Mouse (Mus musculus): ENCODE results near the gene Ell. TPM values are rescaled to one million over a fixed set of nuclear protein-coding genes. Genes with fewer than 3 reads are reported as not detected.
A peak's percentile ranks its signal among the peaks of the same experiment; 100 is the strongest.

Ell gene
- total RNA-seq, 2 experiments from 2014 or later: 11.9 to 14.6 TPM

GRCm38 (mm10) chr8:70500386-70501301 lies 38.6 kb upstream of the Ell start:
- intact Hi-C loops (cut with DNase I): no loop called here
- no peak overlapping the region for H3K4me3 ChIP-seq
- H3K27ac ChIP-seq: no peak overlapping the region
- no peak for DNase-seq
- TF ChIP-seq CTCF (IDR thresholded peaks at IDR 0.05): no peak

GRCm38 (mm10) chr8:70501820-70502529 lies 37.3 kb upstream of the Ell start:
- no peak overlapping the region for H3K4me3 ChIP-seq
- H3K27ac ChIP-seq: no peak overlapping the region
- TF ChIP-seq CTCF (IDR thresholded peaks at IDR 0.05): no peak
- intact Hi-C loops (cut with DNase I): no loop called here
- peak; percentile 82 for DNase-seq

GRCm38 (mm10) chr8:70502540-70502939 lies 36.7 kb upstream of the Ell start:
- intact Hi-C loops (cut with DNase I): no loop called here
- no peak for DNase-seq
- no peak for TF ChIP-seq CTCF (IDR thresholded peaks at IDR 0.05)
- Histone ChIP-seq H3K27ac (no peak overlapping the region), H3K4me3 (0 out of 2 replicates have a peak overlapping the region, but pooled peaks have one; percentile 13)

- DNase-seq: peak; percentile 83
- TF ChIP-seq CTCF (IDR thresholded peaks at IDR 0.05): peak; percentile 82
- intact Hi-C loops (cut with DNase I): no loop called here
- Histone ChIP-seq H3K27ac (no peak overlapping the region), H3K4me3 (peak overlapping the region; percentile 26; the same call in 1 of the 2 replicates)
Observed at GRCm38 (mm10) chr8:70503062-70503750, 36.1 kb upstream of the Ell start.

GRCm38 (mm10) chr8:70504291-70504716 lies 35.0 kb upstream of the Ell start:
- intact Hi-C loops (cut with DNase I): no loop called here
- TF ChIP-seq CTCF (IDR thresholded peaks at IDR 0.05): no peak
- peak; percentile 89 for DNase-seq
- peak overlapping the region; percentile 79 for H3K27ac ChIP-seq
- peak overlapping the region; percentile 50 for H3K4me3 ChIP-seq

- intact Hi-C loops (cut with DNase I): loop anchor here (1.0 to 5.0 kb wide), 2 partner anchors 122 to 163 kb away; no protein-coding TSS in a partner anchor
- peak; percentile 80 for DNase-seq
- Histone ChIP-seq H3K27ac (peak overlapping the region; percentile 79), H3K4me3 (peak overlapping the region; percentile 50)
- TF ChIP-seq CTCF (IDR thresholded peaks at IDR 0.05): peak; percentile 94; the same call in 1 of the 2 replicates
Observed at GRCm38 (mm10) chr8:70504851-70505250, 34.4 kb upstream of the Ell start.

GRCm38 (mm10) chr8:70505698-70506327 lies 33.4 kb upstream of the Ell start:
- peak overlapping the region; percentile 99 for H3K27ac ChIP-seq
- TF ChIP-seq CTCF (IDR thresholded peaks at IDR 0.05): no peak
- intact Hi-C loops (cut with DNase I): loop anchor here (1.0 to 5.0 kb wide), 2 partner anchors 123 to 164 kb away; no protein-coding TSS in a partner anchor
- H3K4me3 ChIP-seq: peak overlapping the region; percentile 89
- DNase-seq: peak; percentile 55

- TF ChIP-seq CTCF (IDR thresholded peaks at IDR 0.05): peak; percentile 90
- intact Hi-C loops (cut with DNase I): loop anchor here (5.0 kb wide), 1 partner anchor 164 kb away; no protein-coding TSS in a partner anchor
- peak within 1 kb of the TSS; percentile 89 for H3K4me3 ChIP-seq
Observed at GRCm38 (mm10) chr8:70506328-70507026, 32.8 kb upstream of the Ell start, which contains the start of gene Rex1bd. Gene Rex1bd, minus strand, starts transcription at chr8:70506752.

GRCm38 (mm10) chr8:70507027-70507393 lies 32.2 kb upstream of the Ell start:
- Histone ChIP-seq H3K4me3 (peak overlapping the region; percentile 89), H3K27ac (peak overlapping the region; percentile 99)
- TF ChIP-seq CTCF (IDR thresholded peaks at IDR 0.05): no peak
- intact Hi-C loops (cut with DNase I): loop anchor here (5.0 kb wide), 1 partner anchor 165 kb away; no protein-coding TSS in a partner anchor
- DNase-seq: no peak

More at GRCm38 (mm10) chr8:70506328-70507026, 32.8 kb upstream of the Ell start, which contains the start of gene Rex1bd:
- H3K27ac ChIP-seq: peak within 1 kb of the TSS; percentile 99
- peak; percentile 95 for DNase-seq

- intact Hi-C loops (cut with DNase I): loop anchor here (5.0 kb wide), 1 partner anchor 167 kb away; no protein-coding TSS in a partner anchor
- no peak for TF ChIP-seq CTCF (IDR thresholded peaks at IDR 0.05)
- DNase-seq: no peak
- peak overlapping the region; percentile 98 for H3K27ac ChIP-seq
- H3K4me3 ChIP-seq: peak overlapping the region; percentile 74
Observed at GRCm38 (mm10) chr8:70509281-70509952, 29.8 kb upstream of the Ell start.
